Mouse (Mus musculus) hindbrain, embryonic 14.5 days (tissue): Measurements from ENCODE around the gene Dennd4c. TPM values are rescaled to one million over a fixed set of nuclear protein-coding genes. Genes with fewer than 3 reads are reported as not detected.

Experiments
- ATAC-seq: fragments of 200-750 bp; cut with Nextera tagmentation; 2 replicates; pipeline ENCODE4 v1.8.0; 2017; ENCODE audit warnings: moderate number of reproducible peaks, mild to moderate bottlenecking, moderate TSS enrichment, moderate library complexity; ENCODE audit not compliant: low FRiP score
- DNase-seq: peaks from one replicate; pipeline ENCODE4 v3.0.0-alpha.2; 2015; ENCODE audit warnings: low spot score
- H3K27ac ChIP-seq: fragments of 300-500 bp; sonication (generic); 2 replicates; pipeline ENCODE4 v1.5.1; 2014; ENCODE audit warnings: mild to moderate bottlenecking, moderate library complexity
- H3K27me3 ChIP-seq: fragments of 300-500 bp; sonication (generic); 2 replicates; pipeline ENCODE4 v1.6.1; 2014; ENCODE audit warnings: mild to moderate bottlenecking, low read length, mixed read lengths; ENCODE audit not compliant: control insufficient read depth, insufficient read depth
- H3K36me3 ChIP-seq: fragments of 300-500 bp; sonication (generic); replicated peaks from 2 replicates; pipeline ENCODE4 v1.6.1; 2014; ENCODE audit not compliant: control insufficient read depth, insufficient read depth
- H3K4me1 ChIP-seq: fragments of 300-500 bp; sonication (generic); replicated peaks from 2 replicates; pipeline ENCODE4 v1.6.1; 2014; ENCODE audit warnings: antibody characterized with exemption, low read length, mixed read lengths; ENCODE audit not compliant: control insufficient read depth, insufficient read depth
- H3K4me2 ChIP-seq: fragments of 300-500 bp; sonication (generic); replicated peaks from 2 replicates; pipeline ENCODE4 v1.6.1; 2014; ENCODE audit warnings: mild to moderate bottlenecking, moderate library complexity
- H3K4me3 ChIP-seq: fragments of 300-500 bp; sonication (generic); replicated peaks from 2 replicates; pipeline ENCODE4 v1.5.1; 2014; ENCODE audit warnings: mild to moderate bottlenecking, low read length
- H3K9ac ChIP-seq: fragments of 300-500 bp; sonication (generic); 2 replicates; pipeline ENCODE4 v1.6.1; 2014
- H3K9me3 ChIP-seq: fragments of 300-500 bp; sonication (generic); 2 replicates; pipeline ENCODE4 v1.6.1; 2016; ENCODE audit warnings: low read length; ENCODE audit not compliant: control insufficient read depth
- WGBS: fragments of 180-500 bp; shearing (Covaris S2); extraction: QIAGEN DNeasy Blood & Tissue Kit; methylation state at CpG from one replicate; pipeline ENCODE4 v1.1.7; 2014; 5-methylcytosine and 5-hydroxymethylcytosine counted together
- polyA plus RNA-seq: library from polyadenylated mRNA; unstranded; fragments of >200 nt; fragmentation: Nextera tagmentation; extraction: Ambion mirVana; gene quantifications from 2 replicates; pipeline ENCODE4 v1.2.1, GENCODE M21; 2014

Dennd4c gene
- polyA plus RNA-seq, 1 experiment from 2014 or later, result 5.3 TPM

DNA sequence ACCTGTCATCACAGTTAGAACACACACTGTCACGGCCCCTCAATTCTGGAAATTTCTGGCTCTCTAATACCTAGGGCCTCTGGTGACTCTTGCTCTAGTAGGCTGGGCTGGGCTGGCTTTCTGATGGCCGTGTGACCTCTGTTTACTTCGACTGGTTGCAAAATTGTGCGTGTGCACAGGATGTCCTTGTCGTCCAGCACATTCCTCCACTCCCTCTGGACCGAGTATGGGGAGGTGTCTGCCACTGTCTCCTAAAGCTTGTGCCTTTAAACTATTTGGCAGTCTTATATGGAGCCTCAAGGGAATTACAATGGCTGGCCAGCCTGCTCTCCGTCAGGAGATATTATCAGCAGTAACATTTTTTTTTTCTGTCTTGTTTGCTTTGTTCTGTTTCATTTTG, 149.1 kb downstream of the Dennd4c start:
- Histone ChIP-seq H3K36me3 (no peaks in the 10 kb centered on the region), H3K27ac (no peak overlapping the region), H3K27me3 (no peaks in the 10 kb centered on the region), H3K4me1 (no peaks in the 10 kb centered on the region), H3K4me3 (no peak overlapping the region), H3K9me3 (no peaks in the 10 kb centered on the region), H3K4me2 (no peak overlapping the region), H3K9ac (no peak overlapping the region)
- ATAC-seq (no peak), DNase-seq (no peak)
- 80% methylated on average over 7 of the region's 7 CpGs for WGBS

DNA sequence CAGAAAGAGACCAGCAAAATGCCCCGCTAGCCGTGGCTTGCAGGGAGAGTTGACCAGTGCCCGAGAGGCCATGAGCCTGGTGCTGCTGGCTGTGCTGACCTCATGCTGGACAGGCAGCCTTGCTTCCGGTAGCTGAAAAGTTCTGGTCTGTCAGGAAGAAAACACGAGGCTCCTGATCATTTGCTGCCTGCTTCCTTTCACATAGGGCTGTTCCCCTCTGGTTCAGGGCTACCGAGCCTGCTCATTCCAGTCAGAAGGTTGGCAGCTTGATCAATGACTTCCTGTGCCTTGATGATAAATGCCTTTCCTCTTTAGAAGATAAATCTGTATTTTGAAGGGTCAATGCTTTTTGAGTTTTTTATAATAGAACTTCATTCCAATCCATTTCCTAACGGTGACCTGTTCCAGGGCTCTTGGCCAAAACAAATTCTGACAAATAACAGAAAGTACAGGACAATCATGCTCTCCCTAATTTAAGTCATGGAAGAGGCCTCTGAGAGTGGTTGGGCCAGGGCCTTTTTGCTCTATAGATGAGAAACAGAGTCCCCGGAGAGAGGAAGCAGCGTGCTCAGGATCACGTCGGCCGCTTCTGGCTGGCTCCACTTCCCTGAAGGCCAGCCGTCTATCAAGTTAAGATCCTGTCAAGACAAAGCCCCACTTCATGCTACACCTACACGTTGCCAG, 150.6 kb downstream of the Dennd4c start:
- H3K9ac ChIP-seq, result no peak overlapping the region
- no peak overlapping the region for H3K27ac ChIP-seq
- H3K4me3 ChIP-seq, result no peak overlapping the region
- no peak overlapping the region for H3K4me2 ChIP-seq
- ATAC-seq (no peak), DNase-seq (no peak)
- H3K36me3 ChIP-seq, result no peaks in the 10 kb centered on the region
- 53% methylated on average over 14 of the region's 14 CpGs for WGBS
- H3K4me1 ChIP-seq, result no peaks in the 10 kb centered on the region
- no peaks in the 10 kb centered on the region for H3K9me3 ChIP-seq
- H3K27me3 ChIP-seq, result no peaks in the 10 kb centered on the region

Other genes with a start within 250 kb of the Dennd4c start
- gene Saxo1, start 190.2 kb upstream of the Dennd4c start, polyA plus RNA-seq, result not detected in 2 replicates
- 145 TPM in 2 replicates for gene Rraga, start 172.9 kb upstream of the Dennd4c start, polyA plus RNA-seq
- gene Haus6, start 136.5 kb upstream of the Dennd4c start, polyA plus RNA-seq, result 7.5 and 8.6 TPM in 2 replicates
- 49.1 and 50.9 TPM in 2 replicates for gene Plin2, start 78.5 kb upstream of the Dennd4c start, polyA plus RNA-seq
- gene Rps6, start 108.9 kb downstream of the Dennd4c start, polyA plus RNA-seq, result 427 and 444 TPM in 2 replicates
- gene Acer2, start 125.8 kb downstream of the Dennd4c start, polyA plus RNA-seq, result 18.4 and 24.6 TPM in 2 replicates